Mouse (Mus musculus): ENCODE results near the gene Asic2. TPM values are rescaled to one million over a fixed set of nuclear protein-coding genes. Genes with fewer than 3 reads are reported as not detected.

Gene Asic2
- polyA plus RNA-seq, 1 experiment: 1.2 TPM

GRCm38 (mm10) chr11:81189103-81189502 lies 779.2 kb downstream of the Asic2 start:
- DNase-seq (ENCODE audit: low spot score): no peak

GRCm38 (mm10) chr11:81187851-81188250 lies 780.4 kb downstream of the Asic2 start:
- DNase-seq (ENCODE audit: low spot score): no peak

- no peak for DNase-seq (ENCODE audit: low spot score)
These were observed 783.5 kb downstream of the Asic2 start for GRCm38 (mm10) chr11:81184721-81185120.

GRCm38 (mm10) chr11:81164890-81165289 lies 803.4 kb downstream of the Asic2 start:
- no peak for DNase-seq (ENCODE audit: low spot score)

GRCm38 (mm10) chr11:81163056-81163455 lies 805.2 kb downstream of the Asic2 start:
- no peak for DNase-seq (ENCODE audit: low spot score)

GRCm38 (mm10) chr11:81153841-81154240 lies 814.4 kb downstream of the Asic2 start:
- DNase-seq (ENCODE audit: low spot score): no peak

GRCm38 (mm10) chr11:81153161-81153840 lies 815.0 kb downstream of the Asic2 start:
- peak; percentile 39 for DNase-seq (ENCODE audit: low spot score)

GRCm38 (mm10) chr11:81152460-81153160 lies 815.6 kb downstream of the Asic2 start:
- DNase-seq (ENCODE audit: low spot score): peak; percentile 29

GRCm38 (mm10) chr11:81152021-81152385 lies 816.3 kb downstream of the Asic2 start:
- peak; percentile 25 for DNase-seq (ENCODE audit: low spot score)

GRCm38 (mm10) chr11:81151286-81152020 lies 816.8 kb downstream of the Asic2 start:
- peak; percentile 28 for DNase-seq (ENCODE audit: low spot score)

GRCm38 (mm10) chr11:81150621-81151020 lies 817.6 kb downstream of the Asic2 start:
- DNase-seq (ENCODE audit: low spot score): no peak

- DNase-seq (ENCODE audit: low spot score): no peak
These were observed 819.8 kb downstream of the Asic2 start for GRCm38 (mm10) chr11:81148423-81148822.

- DNase-seq (ENCODE audit: low spot score): no peak
These were observed 821.6 kb downstream of the Asic2 start for GRCm38 (mm10) chr11:81146574-81147157.

GRCm38 (mm10) chr11:81135141-81135540 lies 833.1 kb downstream of the Asic2 start:
- no peak for DNase-seq (ENCODE audit: low spot score)

GRCm38 (mm10) chr11:81133950-81134349 lies 834.3 kb downstream of the Asic2 start:
- DNase-seq (ENCODE audit: low spot score): no peak

GRCm38 (mm10) chr11:81132669-81133068 lies 835.6 kb downstream of the Asic2 start:
- no peak for DNase-seq (ENCODE audit: low spot score)

- no peak for DNase-seq (ENCODE audit: low spot score)
These were observed 843.9 kb downstream of the Asic2 start for GRCm38 (mm10) chr11:81124363-81124762.

GRCm38 (mm10) chr11:81120024-81120576 lies 848.2 kb downstream of the Asic2 start:
- no peak for DNase-seq (ENCODE audit: low spot score)

- no peak for DNase-seq (ENCODE audit: low spot score)
These were observed 850.2 kb downstream of the Asic2 start for GRCm38 (mm10) chr11:81118055-81118454.

- DNase-seq (ENCODE audit: low spot score): no peak
These were observed 852.6 kb downstream of the Asic2 start for GRCm38 (mm10) chr11:81115666-81116065.

- no peak for DNase-seq (ENCODE audit: low spot score)
These were observed 856.6 kb downstream of the Asic2 start for GRCm38 (mm10) chr11:81111626-81112025.

GRCm38 (mm10) chr11:81110049-81110448 lies 858.2 kb downstream of the Asic2 start:
- DNase-seq (ENCODE audit: low spot score): no peak

All from urinary bladder, adult 2 months (tissue).